Mouse (Mus musculus) G1E-ER4 (cell line): Measurements from ENCODE around the gene Spo11. TPM values are rescaled to one million over a fixed set of nuclear protein-coding genes. Genes with fewer than 3 reads are reported as not detected.
A peak's percentile ranks its signal among the peaks of the same experiment; 100 is the strongest.

Experiments
- GATA1 ChIP-seq: IDR thresholded peaks from one replicate; pipeline ENCODE4 v1.8.0; 2012; ENCODE audit warnings: low read length, inconsistent platforms
- polyA plus RNA-seq: library from polyadenylated mRNA; stranded (reverse); fragments of >175 nt; gene quantifications from 2 replicates; pipeline ENCODE4 v1.2.3, GENCODE M21; 2012

Gene Spo11
- polyA plus RNA-seq, 1 experiment: not detected

DNA sequence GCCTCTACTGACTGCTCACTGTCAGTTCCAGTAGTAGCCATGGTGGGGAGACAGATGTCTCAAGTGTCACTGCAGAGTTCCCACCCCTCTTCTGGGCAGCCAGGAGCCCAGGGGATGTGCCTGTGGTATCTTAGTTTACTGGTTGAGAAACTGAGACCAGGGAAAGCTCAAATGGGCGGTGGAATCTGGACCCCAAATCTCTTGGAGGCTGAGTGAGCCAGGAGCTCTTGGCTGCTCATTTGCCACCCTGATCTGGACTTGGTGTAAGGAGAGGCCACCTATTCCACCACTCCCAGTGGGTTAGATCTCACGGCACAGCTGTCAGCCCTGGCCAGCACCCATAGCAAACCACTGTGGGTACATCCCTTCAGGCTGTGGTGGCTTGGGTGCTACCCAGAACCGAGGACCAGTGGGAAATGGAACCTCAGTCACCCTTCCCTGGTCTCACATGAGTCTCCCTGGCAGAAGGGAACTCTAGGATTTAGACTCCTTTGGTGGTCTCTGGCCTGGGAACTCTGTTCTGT lies 51.1 kb downstream of the Spo11 start:
- TF ChIP-seq GATA1: no peak

DNA sequence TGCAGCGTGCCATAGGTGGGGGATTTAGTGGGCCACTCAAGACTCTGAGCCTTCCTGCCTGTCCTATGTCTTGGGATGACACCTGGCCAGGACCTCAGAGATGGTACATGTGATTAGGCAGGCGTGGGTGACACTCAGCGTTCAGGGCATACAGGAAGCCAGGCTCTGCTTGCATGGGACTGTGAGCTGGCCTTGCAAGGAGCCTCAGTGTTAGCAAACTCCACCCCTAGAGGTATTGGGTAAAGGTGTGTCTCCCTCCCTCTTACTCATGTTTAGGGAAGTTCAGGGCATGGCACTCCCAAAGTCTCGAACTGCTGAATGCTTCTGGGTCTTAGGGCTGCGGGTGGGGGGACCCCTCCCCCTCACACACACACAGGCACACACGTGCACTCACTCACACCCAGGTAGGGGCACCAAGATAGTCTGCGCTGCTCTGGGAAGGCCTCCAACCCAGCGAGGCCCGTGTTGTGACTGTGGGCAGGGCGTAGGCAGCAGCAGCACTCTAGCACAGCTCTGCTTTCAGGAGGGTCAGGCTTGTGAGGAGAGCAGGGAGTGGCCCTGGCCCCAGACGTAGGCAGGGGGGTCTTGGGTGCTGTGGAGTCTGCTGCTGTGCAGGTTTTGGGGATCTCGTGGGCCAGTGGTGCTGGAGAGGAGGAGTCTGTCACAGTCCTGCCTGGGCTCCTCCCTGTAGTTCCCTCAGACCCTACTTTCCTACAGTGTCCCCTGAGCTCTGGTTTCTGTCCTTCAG lies 53.3 kb downstream of the Spo11 start:
- no peak for TF ChIP-seq GATA1

DNA sequence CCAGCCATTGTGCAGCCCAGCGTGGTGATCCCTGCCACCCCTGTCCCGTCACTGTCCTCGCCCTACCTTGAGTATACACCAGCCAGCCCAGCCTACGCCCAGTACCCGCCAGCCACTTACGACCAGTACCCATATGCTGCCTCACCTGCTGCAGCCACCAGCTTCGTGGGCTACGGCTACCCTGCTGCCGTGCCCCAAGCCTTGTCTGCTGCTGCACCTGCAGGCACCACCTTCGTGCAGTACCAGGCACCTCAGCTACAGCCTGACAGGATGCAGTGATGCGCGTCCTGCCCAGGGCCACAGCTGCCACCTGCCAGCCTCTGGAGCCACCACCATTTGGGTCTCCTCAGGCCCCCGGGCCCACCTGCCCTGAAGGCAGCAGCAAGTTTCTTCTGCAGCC lies 56.0 kb downstream of the Spo11 start:
- no peak for TF ChIP-seq GATA1

DNA sequence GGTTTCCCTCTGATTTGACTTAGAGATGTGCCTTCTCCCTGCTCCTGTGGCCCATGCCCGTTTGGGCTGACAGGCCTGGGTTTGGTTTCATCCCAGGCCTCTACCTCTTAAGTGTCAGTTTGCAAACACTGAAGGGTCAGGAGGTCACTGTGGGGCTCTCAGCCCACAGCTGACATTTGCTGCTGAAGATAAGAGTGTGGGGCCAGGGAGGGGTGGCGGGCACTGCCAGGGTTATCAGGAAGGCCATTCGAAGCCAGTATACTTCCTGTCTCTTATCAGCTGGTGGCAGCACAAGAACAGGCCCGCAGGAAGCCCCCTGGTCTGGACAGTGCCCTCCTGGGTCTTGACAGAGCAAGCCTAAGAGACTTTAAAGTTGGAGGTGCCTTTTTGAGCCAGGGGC lies 57.5 kb downstream of the Spo11 start:
- peak; percentile 94 for TF ChIP-seq GATA1

DNA sequence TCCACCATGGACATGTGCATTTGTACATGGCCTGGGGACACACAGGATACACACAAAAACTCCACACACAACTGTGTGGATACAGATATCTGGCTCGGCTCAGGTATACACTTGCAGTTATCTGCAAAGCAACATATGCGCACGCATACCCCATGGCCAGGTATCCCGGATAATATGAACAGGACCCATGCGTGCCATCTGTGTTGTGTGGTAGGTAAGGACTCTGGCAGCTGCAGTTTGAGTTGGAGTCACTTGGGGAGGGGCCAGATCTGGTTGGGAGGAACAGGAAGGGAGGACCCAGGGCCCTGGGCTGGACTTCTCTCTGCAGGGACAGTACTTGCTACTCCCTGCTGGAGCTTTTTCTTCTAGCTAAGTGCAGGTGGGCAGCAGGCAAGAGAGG lies 58.2 kb downstream of the Spo11 start:
- TF ChIP-seq GATA1: no peak

DNA sequence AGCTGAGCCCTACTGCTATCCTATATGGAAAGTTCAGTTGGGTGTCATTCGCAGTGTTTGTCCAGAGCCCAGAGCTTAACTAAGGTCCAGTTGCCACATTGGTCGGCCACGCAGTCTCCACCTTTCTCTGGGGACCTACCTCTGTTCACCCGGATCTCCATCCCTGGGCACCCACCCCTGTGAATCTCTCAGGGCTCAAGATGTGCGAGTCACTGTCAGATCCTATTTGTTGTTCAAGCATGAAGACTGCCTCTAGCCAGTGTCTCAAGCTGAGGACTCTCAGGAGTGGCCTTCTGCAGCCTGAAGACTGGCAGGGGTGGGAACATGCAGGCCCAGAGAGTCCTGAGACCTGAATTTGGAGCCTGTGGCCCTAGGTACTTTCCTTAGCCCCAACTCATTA lies 58.6 kb downstream of the Spo11 start:
- no peak for TF ChIP-seq GATA1

DNA sequence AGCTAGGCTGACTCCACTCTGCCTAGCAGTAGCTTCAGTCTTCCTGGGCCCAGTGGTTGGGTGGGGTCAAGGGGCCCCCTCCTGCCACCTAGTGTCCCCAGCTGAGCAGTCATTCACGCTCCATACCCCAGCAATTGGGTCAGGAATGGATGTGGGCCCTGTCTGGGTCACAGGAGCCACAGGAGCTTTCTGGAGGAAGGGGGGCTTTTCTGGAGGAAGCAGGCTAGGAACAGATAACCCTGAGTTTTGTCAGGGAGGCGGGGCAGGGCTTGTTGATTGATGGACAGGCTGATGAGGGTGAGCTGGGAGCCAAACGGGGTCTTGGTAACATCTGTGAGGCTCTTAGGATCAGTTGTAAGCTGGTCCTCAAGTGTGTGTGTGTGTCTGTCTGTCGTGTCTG lies 59.1 kb downstream of the Spo11 start:
- no peak for TF ChIP-seq GATA1

DNA sequence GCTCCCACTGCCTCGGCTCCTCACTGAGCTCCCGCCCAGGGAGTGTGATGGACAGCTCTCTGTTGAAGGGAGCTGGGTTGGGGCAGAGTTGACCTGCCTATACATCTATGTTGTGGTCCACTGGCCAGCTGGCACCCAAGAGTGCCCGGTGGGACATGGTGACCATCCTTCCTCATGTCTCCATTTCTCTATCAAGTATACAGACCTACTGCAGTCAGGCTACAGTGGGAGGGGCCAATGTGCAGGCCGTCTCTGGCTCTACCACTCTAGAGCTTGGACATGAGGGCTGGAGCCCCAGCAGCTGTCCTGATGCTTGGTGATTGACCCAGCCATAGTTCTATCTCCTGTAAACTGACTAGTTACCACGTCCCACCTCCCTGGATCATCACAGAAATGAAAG lies 59.8 kb downstream of the Spo11 start:
- no peak for TF ChIP-seq GATA1

DNA sequence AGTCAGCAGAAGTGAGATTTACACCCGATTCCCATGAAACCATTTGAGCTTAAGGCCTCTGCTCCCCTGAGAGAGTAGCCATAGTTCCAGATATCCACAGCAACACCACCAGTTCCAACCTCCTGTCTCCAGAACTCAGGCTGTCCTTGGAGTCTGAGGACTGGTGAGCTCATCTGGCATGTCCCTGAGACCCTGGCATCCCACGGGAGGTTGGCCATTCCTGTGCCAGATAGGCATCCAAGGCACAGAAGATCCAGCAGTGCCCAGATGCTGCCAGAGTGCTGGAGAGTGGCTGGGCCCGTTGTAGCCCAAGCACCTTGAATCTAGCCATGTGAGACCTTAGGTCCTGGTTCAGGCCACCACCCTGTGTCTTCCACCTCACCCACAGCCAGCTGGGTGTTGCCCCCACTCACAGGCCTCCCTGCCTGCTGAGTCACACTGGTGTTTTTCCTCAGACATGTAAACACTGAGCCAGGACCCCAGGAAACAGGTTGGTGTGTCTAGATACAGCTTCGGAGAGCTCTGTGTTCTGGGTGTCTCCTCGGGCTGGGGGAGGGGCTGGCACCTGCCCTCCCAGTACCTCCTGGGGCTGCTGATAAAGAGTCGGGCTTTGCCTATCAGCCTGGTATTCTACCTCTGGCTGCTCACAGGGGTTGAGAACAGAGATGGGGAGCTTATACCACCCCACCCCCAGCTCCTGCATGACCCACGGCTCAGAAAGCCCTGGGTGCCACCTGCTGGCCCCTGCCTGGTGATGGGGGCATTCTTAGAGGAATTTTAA lies 60.5 kb downstream of the Spo11 start:
- peak; percentile 83 for TF ChIP-seq GATA1

DNA sequence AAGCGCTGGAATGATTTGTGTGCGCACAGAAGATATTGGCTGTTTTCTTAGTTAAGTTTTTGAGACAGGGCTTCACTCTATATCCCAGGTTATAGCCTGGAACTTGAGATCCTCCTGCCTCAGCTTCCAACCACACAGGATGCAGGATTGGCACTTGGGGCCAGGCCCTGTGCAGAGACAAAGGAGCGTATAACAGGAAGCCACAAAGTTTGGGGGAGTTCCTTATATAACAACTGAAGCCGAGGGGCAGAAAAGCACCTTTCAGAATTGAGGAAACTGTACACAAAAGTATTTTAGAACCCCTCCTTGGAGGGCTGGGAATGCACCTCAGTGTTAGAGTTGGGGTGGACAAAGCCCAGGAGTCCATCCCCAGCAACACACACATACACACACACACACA lies 61.5 kb downstream of the Spo11 start:
- TF ChIP-seq GATA1: no peak

DNA sequence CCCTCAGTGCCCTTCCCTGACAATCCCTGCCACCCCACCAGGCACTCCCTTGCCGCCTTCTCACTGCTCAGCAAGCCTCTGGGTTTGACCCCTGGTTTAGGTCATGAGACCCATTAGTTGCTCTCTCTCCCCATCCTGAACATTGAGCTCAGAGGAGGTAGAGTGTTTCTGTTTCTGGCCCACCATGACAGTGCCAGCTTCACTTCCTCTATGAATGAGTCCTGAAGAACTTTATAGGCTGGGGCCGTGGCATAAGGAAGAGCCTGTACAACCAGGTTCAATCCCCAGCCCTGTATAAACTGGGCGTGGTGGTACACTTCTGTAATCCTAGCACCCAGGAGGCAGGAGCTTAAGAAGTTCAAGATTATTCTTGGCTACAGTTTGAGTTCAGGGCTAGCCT lies 63.3 kb downstream of the Spo11 start:
- TF ChIP-seq GATA1: no peak

DNA sequence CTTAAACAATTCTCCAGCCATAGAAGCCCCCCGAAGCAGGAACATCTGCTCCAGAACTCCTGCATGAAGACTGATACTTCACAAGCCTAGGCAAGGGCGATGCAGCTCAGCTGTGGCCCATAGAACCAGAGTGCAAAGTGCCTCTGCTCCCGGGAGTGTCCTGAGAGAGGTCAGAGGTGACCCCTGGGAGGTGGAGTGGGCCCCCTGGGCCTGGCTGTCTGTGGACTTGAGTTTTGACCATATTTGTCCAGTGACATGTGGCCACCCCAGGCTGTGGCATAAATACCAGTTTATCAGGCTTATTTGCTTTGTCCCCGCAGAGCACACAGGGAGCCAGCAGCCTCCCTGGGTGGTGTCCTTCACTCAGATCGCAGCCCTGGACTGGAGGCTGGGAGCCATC lies 63.7 kb downstream of the Spo11 start:
- no peak for TF ChIP-seq GATA1

DNA sequence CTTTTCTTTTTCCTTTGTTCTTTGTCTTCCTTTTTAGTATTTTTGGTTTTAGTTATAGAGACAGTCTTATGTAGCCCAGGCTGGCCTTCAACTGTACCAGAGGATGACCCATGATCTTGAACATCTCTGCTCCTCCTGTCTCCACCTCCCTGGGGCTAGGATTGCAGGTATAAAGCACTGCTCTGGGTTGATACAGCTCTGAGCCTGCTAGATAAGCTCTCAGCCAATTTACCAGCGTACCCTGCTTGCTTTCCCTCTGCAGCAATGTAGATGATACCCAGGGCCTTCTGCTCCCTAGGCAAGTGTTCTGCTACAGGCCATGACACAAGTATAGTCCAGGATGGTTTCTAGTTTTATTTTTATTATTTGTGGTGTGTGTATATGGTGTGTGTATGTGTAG lies 64.4 kb downstream of the Spo11 start:
- no peak for TF ChIP-seq GATA1

DNA sequence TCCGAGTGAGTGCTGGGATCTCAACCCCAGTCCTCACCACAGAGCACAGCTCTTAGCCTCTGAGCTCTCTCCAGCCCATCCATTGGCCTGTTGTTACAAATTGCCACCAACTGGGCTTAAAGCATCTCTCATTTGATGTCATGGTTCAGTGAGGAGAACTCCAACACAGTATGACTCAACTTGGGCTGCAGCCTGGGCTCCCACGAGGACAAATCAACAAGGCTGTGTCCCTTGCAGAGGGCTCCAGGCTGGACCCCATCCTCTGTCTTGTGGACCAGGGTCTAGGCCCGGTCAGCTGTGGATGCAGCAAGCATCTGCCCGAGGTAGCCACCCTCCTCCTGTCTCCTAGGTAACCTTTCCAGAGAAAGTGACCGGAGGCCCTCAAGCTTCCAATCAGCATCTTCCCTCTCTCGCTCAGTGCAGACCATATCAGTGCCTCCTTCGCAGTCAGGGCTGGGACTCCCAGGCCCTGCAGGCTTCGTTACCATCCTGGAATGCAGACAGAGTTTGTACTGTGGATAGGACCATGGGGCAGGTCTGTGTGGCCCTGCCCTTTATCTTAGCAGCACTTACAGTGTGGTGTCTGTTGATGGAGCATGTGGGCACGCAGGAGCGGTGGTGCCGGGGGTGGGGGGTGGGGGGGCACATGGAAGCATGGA lies 65.1 kb downstream of the Spo11 start:
- TF ChIP-seq GATA1: no peak

Other genes starting within 250 kb of the Spo11 start
- not detected in 2 replicates for gene Bmp7, start 37.4 kb upstream of the Spo11 start, polyA plus RNA-seq
- 55.1 and 77.0 TPM in 2 replicates for gene Rae1, start 22.4 kb downstream of the Spo11 start, polyA plus RNA-seq
- gene Rbm38, start 42.8 kb downstream of the Spo11 start, polyA plus RNA-seq: 596 and 709 TPM in 2 replicates
- not detected in 2 replicates for gene Ctcfl, start 141.8 kb downstream of the Spo11 start, polyA plus RNA-seq
- not detected in 2 replicates for gene Pck1, start 175.3 kb downstream of the Spo11 start, polyA plus RNA-seq
- gene Zbp1, start 241.2 kb downstream of the Spo11 start, polyA plus RNA-seq: not detected in 2 replicates